Mouse (Mus musculus): ENCODE results near the gene Smdt1. TPM values are rescaled to one million over a fixed set of nuclear protein-coding genes. Genes with fewer than 3 reads are reported as not detected.
A peak's percentile ranks its signal among the peaks of the same experiment; 100 is the strongest.

Gene Smdt1
- total and polyA plus RNA-seq, 2 experiments from 2014 or later = 288 to 392 TPM

DNA sequence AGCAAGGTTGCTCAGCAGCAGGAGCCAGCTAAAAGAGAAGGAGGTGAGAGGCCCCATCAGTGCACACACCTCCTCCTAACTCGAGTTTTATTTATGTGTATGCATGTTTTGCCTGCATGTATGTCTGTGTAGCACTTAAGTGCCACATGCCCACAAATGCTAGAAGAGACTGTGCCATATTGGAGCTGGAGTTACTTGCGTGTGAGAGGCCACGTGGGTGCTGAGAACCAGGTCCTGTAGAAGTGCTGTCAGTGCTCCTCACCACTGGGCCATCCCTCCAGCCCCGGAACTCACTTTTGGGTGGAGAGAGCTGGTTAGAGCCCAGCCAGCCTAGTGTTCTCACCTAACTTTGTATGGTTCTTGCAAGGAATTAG lies 8.5 kb downstream of the Smdt1 start:
- DNase-seq (ENCODE audit: low spot score) (no peak), ATAC-seq (no peak)
- H3K9me3 ChIP-seq (ENCODE audit: low read length) = no peaks in the 10 kb centered on the region
- H3K27me3 ChIP-seq (ENCODE audit: insufficient read depth, low read length) = no peaks in the 10 kb centered on the region
- 85% methylated on average over 4 of the region's 4 CpGs for WGBS
- H3K4me2 ChIP-seq (ENCODE audit: low read depth, low read length) = peak overlapping the region; percentile 81
- peaks cover 10% of the 10 kb centered on the region; the same call in 1 of the 2 replicates for H3K4me1 ChIP-seq (ENCODE audit: insufficient read depth, low read length)
- TF ChIP-seq CTCF (IDR thresholded peaks at IDR 0.05; ENCODE audit: low read depth) = no peak
- peak overlapping the region; percentile 51; the same call in 1 of the 2 replicates for H3K27ac ChIP-seq
- H3K36me3 ChIP-seq (ENCODE audit: insufficient read depth, low read length) = peaks cover 28% of the 10 kb centered on the region
- peak overlapping the region; percentile 67 for H3K4me3 ChIP-seq (ENCODE audit: low read length)
- no peak overlapping the region; the same call in 1 of the 2 replicates for H3K9ac ChIP-seq (replicated peaks; ENCODE audit: low read length)

- Histone ChIP-seq H3K9me3 (ENCODE audit: low read length) (no peaks in the 10 kb centered on the region), H3K4me3 (ENCODE audit: low read length) (no peak overlapping the region), H3K27me3 (ENCODE audit: insufficient read depth, low read length) (no peaks in the 10 kb centered on the region), H3K9ac (replicated peaks; ENCODE audit: low read length) (no peak overlapping the region), H3K4me1 (ENCODE audit: insufficient read depth, low read length) (peaks cover 14% of the 10 kb centered on the region), H3K36me3 (ENCODE audit: insufficient read depth, low read length) (peaks cover 28% of the 10 kb centered on the region), H3K27ac (0 out of 2 replicates have a peak overlapping the region, but pooled peaks have one; percentile 51), H3K4me2 (ENCODE audit: low read depth, low read length) (no peak overlapping the region)
- TF ChIP-seq CTCF (IDR thresholded peaks at IDR 0.05; ENCODE audit: low read depth) = no peak
- WGBS = 95% methylated on average over 12 of the region's 12 CpGs
- DNase-seq (ENCODE audit: low spot score) (no peak), ATAC-seq (no peak)
Measured at GRCm38 (mm10) chr15:82347852-82348251, 9.1 kb downstream of the Smdt1 start.

DNA sequence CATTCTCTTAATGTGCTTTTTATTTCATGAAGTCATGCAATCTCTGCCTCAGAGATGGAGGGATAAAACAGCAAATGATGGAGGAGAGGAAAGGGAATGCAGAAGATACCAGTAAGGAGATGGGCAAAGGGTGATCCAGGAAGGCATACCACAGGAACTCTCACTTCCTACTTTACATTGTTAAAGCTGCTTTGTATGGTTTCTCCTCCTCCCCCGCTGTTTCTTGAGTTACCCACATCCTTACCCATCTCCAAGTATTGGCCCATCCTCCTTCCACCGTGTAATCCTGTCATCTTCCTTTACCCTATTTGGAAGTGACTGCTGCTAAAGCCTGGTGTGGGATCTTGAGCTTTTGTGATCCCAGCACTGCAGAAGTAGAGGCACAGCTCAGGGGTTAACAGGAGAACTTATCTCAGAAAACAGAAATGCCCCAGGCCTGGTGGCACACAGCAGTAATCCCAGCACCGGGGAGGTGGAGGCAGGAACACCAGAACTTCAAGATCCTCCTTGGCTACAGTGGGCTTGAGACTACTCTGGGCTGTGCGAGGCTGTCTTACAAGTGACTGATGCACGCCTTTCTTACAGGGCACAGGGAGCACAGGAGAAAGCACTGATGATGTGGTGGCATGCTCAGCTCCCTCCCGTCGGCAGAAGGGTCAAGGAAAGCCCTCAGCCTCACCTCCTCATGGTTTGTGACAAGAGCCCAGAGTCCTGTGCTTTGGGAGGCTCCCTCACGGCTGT lies 9.7 kb downstream of the Smdt1 start:
- Histone ChIP-seq H3K9ac (replicated peaks; ENCODE audit: low read length) (no peak overlapping the region), H3K9me3 (ENCODE audit: low read length) (no peaks in the 10 kb centered on the region), H3K27ac (no peak overlapping the region), H3K4me3 (ENCODE audit: low read length) (no peak overlapping the region), H3K36me3 (ENCODE audit: insufficient read depth, low read length) (peaks cover 28% of the 10 kb centered on the region), H3K27me3 (ENCODE audit: insufficient read depth, low read length) (no peaks in the 10 kb centered on the region), H3K4me2 (ENCODE audit: low read depth, low read length) (no peak overlapping the region), H3K4me1 (ENCODE audit: insufficient read depth, low read length) (peaks cover 16% of the 10 kb centered on the region)
- ATAC-seq (no peak), DNase-seq (ENCODE audit: low spot score) (no peak)
- TF ChIP-seq CTCF (IDR thresholded peaks at IDR 0.05; ENCODE audit: low read depth) = no peak
- 87% methylated on average over 8 of the region's 8 CpGs for WGBS

DNA sequence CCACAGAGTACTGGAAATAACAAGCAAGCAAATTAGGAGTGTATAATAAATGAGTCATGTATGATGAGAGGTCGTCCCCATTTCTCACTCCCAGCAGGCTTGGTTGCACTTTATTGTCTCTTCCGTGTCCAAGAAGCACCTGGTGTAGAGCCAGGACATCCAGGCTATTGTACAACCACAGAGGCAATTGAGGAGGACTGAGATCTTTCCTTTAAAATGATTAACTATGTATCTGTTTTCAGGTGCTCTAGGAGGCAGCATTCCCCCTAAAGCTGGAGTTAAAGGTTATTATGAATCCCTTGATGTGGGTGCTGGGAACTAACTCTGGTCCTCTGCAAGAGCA lies 10.2 kb downstream of the Smdt1 start:
- H3K4me2 ChIP-seq (ENCODE audit: low read depth, low read length) = no peak overlapping the region
- H3K9ac ChIP-seq (replicated peaks; ENCODE audit: low read length) = no peak overlapping the region
- H3K9me3 ChIP-seq (ENCODE audit: low read length) = no peaks in the 10 kb centered on the region
- H3K27me3 ChIP-seq (ENCODE audit: insufficient read depth, low read length) = no peaks in the 10 kb centered on the region
- peaks cover 16% of the 10 kb centered on the region for H3K4me1 ChIP-seq (ENCODE audit: insufficient read depth, low read length)
- DNase-seq (ENCODE audit: low spot score) = no peak
- no peak for ATAC-seq
- no peak overlapping the region for H3K27ac ChIP-seq
- TF ChIP-seq CTCF (IDR thresholded peaks at IDR 0.05; ENCODE audit: low read depth) = no peak
- peaks cover 28% of the 10 kb centered on the region for H3K36me3 ChIP-seq (ENCODE audit: insufficient read depth, low read length)
- 83% methylated on average over 2 of the region's 2 CpGs for WGBS
- H3K4me3 ChIP-seq (ENCODE audit: low read length) = no peak overlapping the region

DNA sequence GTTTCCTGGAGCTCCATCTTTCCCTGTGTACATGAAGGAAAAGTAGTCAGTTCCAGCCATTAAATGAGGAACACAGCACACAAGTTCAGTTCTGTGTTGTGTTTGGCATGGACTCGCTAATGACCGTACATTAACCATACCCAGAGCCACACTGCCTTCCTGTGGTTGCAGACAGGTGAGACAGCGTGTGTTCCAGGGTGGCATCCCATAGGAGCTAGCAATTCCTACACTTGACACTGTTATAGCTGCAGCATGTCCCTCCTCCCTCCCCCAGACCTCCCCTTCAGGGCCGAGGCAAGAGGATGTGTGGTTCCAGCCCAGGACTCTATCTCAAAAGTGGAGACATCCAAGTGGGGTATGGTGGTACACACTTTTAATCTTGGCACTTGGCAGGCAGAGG lies 11.6 kb downstream of the Smdt1 start:
- no peak for TF ChIP-seq CTCF (IDR thresholded peaks at IDR 0.05; ENCODE audit: low read depth)
- WGBS = 89% methylated on average over 4 of the region's 4 CpGs
- ATAC-seq (no peak), DNase-seq (ENCODE audit: low spot score) (no peak)
- no peak overlapping the region for H3K4me3 ChIP-seq (ENCODE audit: low read length)
- H3K9me3 ChIP-seq (ENCODE audit: low read length) = no peaks in the 10 kb centered on the region
- H3K9ac ChIP-seq (replicated peaks; ENCODE audit: low read length) = no peak overlapping the region
- peaks cover 28% of the 10 kb centered on the region for H3K36me3 ChIP-seq (ENCODE audit: insufficient read depth, low read length)
- peaks cover 19% of the 10 kb centered on the region for H3K4me1 ChIP-seq (ENCODE audit: insufficient read depth, low read length)
- H3K27me3 ChIP-seq (ENCODE audit: insufficient read depth, low read length) = no peaks in the 10 kb centered on the region
- H3K27ac ChIP-seq = no peak overlapping the region
- H3K4me2 ChIP-seq (ENCODE audit: low read depth, low read length) = no peak overlapping the region

DNA sequence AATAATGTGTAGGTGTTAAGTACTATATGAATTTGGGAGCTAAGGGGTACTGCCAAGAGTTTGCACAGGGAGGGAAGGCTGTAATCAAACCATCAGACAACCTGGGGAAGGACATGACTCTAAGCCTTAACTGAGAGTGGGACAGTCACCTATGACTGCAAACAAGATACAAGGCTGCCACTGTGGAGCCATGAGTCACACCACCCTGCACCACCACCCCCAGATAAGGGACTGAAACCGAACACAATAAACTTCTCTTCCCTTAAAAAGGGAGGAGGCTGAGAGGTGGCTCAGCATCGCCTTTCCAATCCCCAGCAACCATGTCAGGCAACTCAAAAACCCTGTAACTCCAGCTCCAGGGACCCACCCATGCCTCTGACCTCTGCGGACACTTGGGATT lies 12.7 kb downstream of the Smdt1 start:
- peaks cover 28% of the 10 kb centered on the region for H3K36me3 ChIP-seq (ENCODE audit: insufficient read depth, low read length)
- H3K4me2 ChIP-seq (ENCODE audit: low read depth, low read length) = no peak overlapping the region
- ATAC-seq (no peak), DNase-seq (ENCODE audit: low spot score) (no peak)
- H3K27me3 ChIP-seq (ENCODE audit: insufficient read depth, low read length) = no peaks in the 10 kb centered on the region
- no peak for TF ChIP-seq CTCF (IDR thresholded peaks at IDR 0.05; ENCODE audit: low read depth)
- WGBS = 97% methylated on average over 3 of the region's 3 CpGs
- H3K27ac ChIP-seq = no peak overlapping the region
- no peak overlapping the region for H3K9ac ChIP-seq (replicated peaks; ENCODE audit: low read length)
- no peaks in the 10 kb centered on the region for H3K9me3 ChIP-seq (ENCODE audit: low read length)
- H3K4me1 ChIP-seq (ENCODE audit: insufficient read depth, low read length) = peaks cover 19% of the 10 kb centered on the region
- H3K4me3 ChIP-seq (ENCODE audit: low read length) = no peak overlapping the region

DNA sequence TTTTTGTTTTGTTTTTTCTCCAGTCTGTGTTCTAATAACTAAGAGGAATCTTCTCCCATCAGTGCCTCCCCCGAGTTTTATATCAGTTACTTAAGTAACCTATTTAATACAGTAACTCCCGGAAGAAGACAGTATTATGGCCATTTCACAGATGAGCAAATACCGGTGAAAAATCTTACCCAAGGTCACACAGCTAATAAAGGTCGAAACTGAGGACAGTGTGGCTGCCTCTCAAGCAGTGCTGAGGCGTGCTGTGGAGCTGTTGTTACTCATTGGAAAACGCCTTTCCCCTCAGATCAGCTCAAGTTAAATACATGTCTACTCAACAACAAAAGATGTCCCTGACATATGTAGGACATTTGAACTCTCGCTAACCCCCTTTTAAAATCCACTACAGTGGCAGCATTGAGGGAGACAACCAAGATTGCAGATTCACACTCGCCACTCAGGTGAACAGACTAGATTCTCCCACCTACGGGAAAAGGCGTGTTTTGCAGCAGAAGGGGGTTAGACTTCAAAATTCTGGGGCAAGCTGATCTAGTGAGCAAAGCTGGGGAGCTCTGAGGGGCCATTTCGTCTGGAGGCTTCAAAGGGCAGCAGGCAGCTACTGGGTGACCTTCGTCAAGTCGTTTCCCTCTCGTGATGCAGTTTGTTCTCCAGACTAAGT lies 14.5 kb downstream of the Smdt1 start:
- Histone ChIP-seq H3K27ac (peak overlapping the region; percentile 94), H3K9me3 (ENCODE audit: low read length) (no peaks in the 10 kb centered on the region), H3K4me1 (ENCODE audit: insufficient read depth, low read length) (peaks cover 9% of the 10 kb centered on the region; the same call in 1 of the 2 replicates), H3K36me3 (ENCODE audit: insufficient read depth, low read length) (peaks cover 25% of the 10 kb centered on the region), H3K4me2 (ENCODE audit: low read depth, low read length) (peak overlapping the region; percentile 72), H3K4me3 (ENCODE audit: low read length) (peak overlapping the region; percentile 99), H3K9ac (replicated peaks; ENCODE audit: low read length) (peak overlapping the region; percentile 89), H3K27me3 (ENCODE audit: insufficient read depth, low read length) (no peaks in the 10 kb centered on the region)
- DNase-seq (ENCODE audit: low spot score) (no peak), ATAC-seq (no peak)
- TF ChIP-seq CTCF (IDR thresholded peaks at IDR 0.05; ENCODE audit: low read depth) = no peak
- 30% methylated on average over 14 of the region's 14 CpGs for WGBS

Data from hindbrain, postnatal 0 days (tissue).